Mouse (Mus musculus): ENCODE measurements around the gene Sqor. TPM values are rescaled to one million over a fixed set of nuclear protein-coding genes. Genes with fewer than 3 reads are reported as not detected.

The Sqor gene
- polyA plus RNA-seq, 1 experiment from 2014 or later, result 4.9 TPM

DNA sequence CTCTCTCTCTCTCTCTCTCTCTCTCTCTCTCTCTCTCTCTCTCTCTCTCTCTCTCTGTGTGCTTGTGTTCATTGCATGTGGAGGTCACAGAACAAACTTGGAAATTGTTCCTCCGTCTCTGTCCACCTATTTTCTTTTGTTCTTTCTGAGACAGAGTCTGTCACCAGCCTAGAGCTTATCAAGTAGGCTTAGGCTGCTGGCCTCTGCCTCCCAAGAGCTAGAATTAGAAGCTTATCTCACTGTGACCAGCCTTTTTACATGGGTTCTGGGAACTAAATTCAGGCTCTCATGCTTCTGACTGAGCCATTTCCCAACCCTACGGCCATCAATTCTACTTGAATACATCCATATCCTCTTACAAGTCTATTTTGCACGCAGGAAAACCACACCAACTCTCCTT is 90.3 kb downstream of the Sqor start:
- H3K27me3 ChIP-seq (replicated peaks), result no peaks in the 10 kb centered on the region
- H3K4me1 ChIP-seq, result peaks cover 32% of the 10 kb centered on the region
- 24% methylated on average over 3 of the region's 3 CpGs for WGBS
- ATAC-seq (ENCODE audit: extremely low read depth, insufficient number of reproducible peaks, low FRiP score, low TSS enrichment), result no peak; the same call in 1 of the 2 replicates
- peak overlapping the region; percentile 89 for H3K27ac ChIP-seq (replicated peaks)
- H3K36me3 ChIP-seq, result no peaks in the 10 kb centered on the region
- no peak overlapping the region for H3K4me3 ChIP-seq
- peak overlapping the region; percentile 12; the same call in 1 of the 2 replicates for H3K4me2 ChIP-seq
- H3K9me3 ChIP-seq, result no peaks in the 10 kb centered on the region
- 0 out of 2 replicates have a peak overlapping the region, but pooled peaks have one; percentile 16 for H3K9ac ChIP-seq

Other genes starting within 250 kb of the Sqor start
- 19.3 and 21.9 TPM in 2 replicates for gene Gatm, start 153.9 kb upstream of the Sqor start, polyA plus RNA-seq (2015; fragmentation: Nextera tagmentation; extraction: Ambion mirVana)
- 0.32 TPM in 1 of 2 replicates, not detected in the other for gene AA467197, start 128.3 kb upstream of the Sqor start, polyA plus RNA-seq (2015; fragmentation: Nextera tagmentation; extraction: Ambion mirVana)
- 4.8 and 5.2 TPM in 2 replicates for gene Slc30a4, start 62.6 kb upstream of the Sqor start, polyA plus RNA-seq (2015; fragmentation: Nextera tagmentation; extraction: Ambion mirVana)
- 32.2 and 35.8 TPM in 2 replicates for gene Bloc1s6, start 26.7 kb upstream of the Sqor start, polyA plus RNA-seq (2015; fragmentation: Nextera tagmentation; extraction: Ambion mirVana)